Mouse (Mus musculus) intestine, embryonic 16.5 days (tissue): ENCODE measurements around the gene Stxbp1. TPM values are rescaled to one million over a fixed set of nuclear protein-coding genes. Genes with fewer than 3 reads are reported as not detected.
A peak's percentile ranks its signal among the peaks of the same experiment; 100 is the strongest.

Experiments used
- ATAC-seq: fragments of 200-750 bp; cut with Nextera tagmentation; 2 replicates; pipeline ENCODE4 v1.8.0; 2017; ENCODE audit warnings: moderate TSS enrichment, moderate library complexity
- H3K27ac ChIP-seq: fragments of 300-500 bp; sonication (generic); 2 replicates; pipeline ENCODE4 v1.5.1; 2014; ENCODE audit warnings: mild to moderate bottlenecking, low read length
- H3K27me3 ChIP-seq: fragments of 300-500 bp; sonication (generic); replicated peaks from 2 replicates; pipeline ENCODE4 v1.6.1; 2014; ENCODE audit warnings: low read length, control low read depth, mixed read lengths; ENCODE audit not compliant: control insufficient read depth, insufficient read depth
- H3K36me3 ChIP-seq: fragments of 300-500 bp; sonication (generic); 2 replicates; pipeline ENCODE4 v1.6.1; 2014; ENCODE audit warnings: low read length, control low read depth; ENCODE audit not compliant: control insufficient read depth, insufficient read depth
- H3K4me1 ChIP-seq: fragments of 300-500 bp; sonication (generic); 2 replicates; pipeline ENCODE4 v1.6.1; 2014; ENCODE audit warnings: low read length, control low read depth, mixed read lengths; ENCODE audit not compliant: control insufficient read depth, insufficient read depth
- H3K4me2 ChIP-seq: fragments of 300-500 bp; sonication (generic); 2 replicates; pipeline ENCODE4 v1.6.1; 2014; ENCODE audit warnings: low read depth, low read length, control low read depth
- H3K4me3 ChIP-seq: fragments of 300-500 bp; sonication (generic); 2 replicates; pipeline ENCODE4 v1.5.1; 2014; ENCODE audit warnings: mild to moderate bottlenecking, low read length
- H3K9ac ChIP-seq: fragments of 300-500 bp; sonication (generic); 2 replicates; pipeline ENCODE4 v1.6.1; 2014; ENCODE audit warnings: low read depth, low read length
- H3K9me3 ChIP-seq: fragments of 300-500 bp; sonication (generic); 2 replicates; pipeline ENCODE4 v1.6.1; 2016; ENCODE audit warnings: low read length, control low read depth; ENCODE audit not compliant: control insufficient read depth
- WGBS: fragments of 180-500 bp; shearing (Covaris S2); extraction: QIAGEN DNeasy Blood & Tissue Kit; methylation state at CpG from one replicate; pipeline ENCODE4 v1.1.7; 2014; 5-methylcytosine and 5-hydroxymethylcytosine counted together
- polyA plus RNA-seq: library from polyadenylated mRNA; unstranded; fragments of >200 nt; fragmentation: Nextera tagmentation; extraction: Ambion mirVana; gene quantifications from 2 replicates; pipeline ENCODE4 v1.2.1, GENCODE M21; 2015

Gene Stxbp1
- polyA plus RNA-seq, 1 experiment from 2014 or later: 18.1 TPM

GRCm38 (mm10) chr2:32875675-32876489, 28.8 kb upstream of the Stxbp1 start, which contains the start of gene Fam129b:
TSS of gene Fam129b (plus strand) at chr2:32876114.
- Histone ChIP-seq H3K9ac (peak within 1 kb of the TSS; percentile 88), H3K4me1 (peaks cover 56% of the 10 kb centered on the region), H3K4me3 (peak within 1 kb of the TSS; percentile 83), H3K4me2 (peak within 1 kb of the TSS; percentile 78), H3K36me3 (no peaks in the 10 kb centered on the region), H3K27ac (peak within 1 kb of the TSS; percentile 91), H3K27me3 (no peaks in the 10 kb centered on the region), H3K9me3 (no peaks in the 10 kb centered on the region)
- peak; percentile 88 for ATAC-seq
- under 1% methylated on average over 66 of the region's 68 CpGs for WGBS

DNA sequence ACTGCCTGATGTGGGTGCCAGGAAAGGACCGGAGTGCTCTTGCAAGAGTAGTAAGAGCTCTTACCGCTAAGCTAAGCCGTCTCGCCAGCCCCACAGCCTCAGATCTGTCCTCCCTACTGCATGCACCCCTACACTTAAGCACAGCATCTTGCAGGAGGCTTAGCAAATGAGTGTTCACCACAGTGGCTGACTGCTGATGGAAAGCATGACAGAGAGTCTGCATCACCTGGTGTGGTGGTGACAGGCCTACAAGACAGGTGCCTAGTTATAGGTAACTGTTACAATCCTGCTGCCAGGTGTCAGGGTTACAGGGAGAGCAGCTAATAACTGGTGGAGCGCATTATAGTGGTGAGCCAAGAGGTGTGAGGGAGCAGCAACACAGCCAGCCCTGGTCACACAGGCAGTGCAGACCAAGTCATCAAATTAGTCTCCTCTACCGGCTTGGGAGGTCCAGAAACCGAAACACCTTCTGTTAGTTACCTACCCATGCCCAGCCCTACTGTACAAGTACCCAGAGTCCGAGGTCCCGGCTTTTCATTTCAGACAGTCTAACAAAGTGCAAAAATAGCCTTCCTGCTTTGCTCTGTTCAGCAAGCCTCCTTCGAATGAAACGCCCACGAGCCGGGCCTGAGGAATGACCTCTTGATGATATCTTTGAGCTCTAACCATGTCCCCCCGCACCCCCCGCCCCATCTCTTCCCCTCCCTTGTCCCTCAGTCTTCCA, 28.1 kb upstream of the Stxbp1 start:
- Histone ChIP-seq H3K27me3 (no peaks in the 10 kb centered on the region), H3K27ac (peak overlapping the region; percentile 91), H3K36me3 (no peaks in the 10 kb centered on the region), H3K4me1 (peaks cover 54% of the 10 kb centered on the region), H3K4me2 (peak overlapping the region; percentile 78), H3K4me3 (peak overlapping the region; percentile 83), H3K9ac (peak overlapping the region; percentile 88), H3K9me3 (no peaks in the 10 kb centered on the region)
- ATAC-seq: peak; percentile 6
- 11% methylated on average over 15 of the region's 15 CpGs for WGBS

- no peak overlapping the region for H3K4me3 ChIP-seq
- no peaks in the 10 kb centered on the region for H3K27me3 ChIP-seq
- H3K9me3 ChIP-seq: no peaks in the 10 kb centered on the region
- peak overlapping the region; percentile 53; the same call in 1 of the 2 replicates for H3K9ac ChIP-seq
- peaks cover 50% of the 10 kb centered on the region for H3K4me1 ChIP-seq
- no peaks in the 10 kb centered on the region for H3K36me3 ChIP-seq
- no peak for ATAC-seq
- no peak overlapping the region for H3K4me2 ChIP-seq
- WGBS: 53% methylated on average over 3 of the region's 3 CpGs
- H3K27ac ChIP-seq: peak overlapping the region; percentile 82
Measured at GRCm38 (mm10) chr2:32874070-32874469, 27.0 kb upstream of the Stxbp1 start.

- H3K9me3 ChIP-seq: no peaks in the 10 kb centered on the region
- H3K4me2 ChIP-seq: no peak overlapping the region; the same call in 1 of the 2 replicates
- 52% methylated on average over 8 of the region's 8 CpGs for WGBS
- H3K9ac ChIP-seq: 0 out of 2 replicates have a peak overlapping the region, but pooled peaks have one; percentile 34
- H3K36me3 ChIP-seq: no peaks in the 10 kb centered on the region
- peaks cover 28% of the 10 kb centered on the region for H3K4me1 ChIP-seq
- H3K27ac ChIP-seq: peak overlapping the region; percentile 72
- no peaks in the 10 kb centered on the region for H3K27me3 ChIP-seq
- no peak overlapping the region for H3K4me3 ChIP-seq
- ATAC-seq: peak; percentile 58
Measured at GRCm38 (mm10) chr2:32870275-32871100, 23.4 kb upstream of the Stxbp1 start.

- no peaks in the 10 kb centered on the region for H3K27me3 ChIP-seq
- WGBS: 55% methylated on average over 6 of the region's 6 CpGs
- H3K4me2 ChIP-seq: no peak overlapping the region
- H3K4me3 ChIP-seq: no peak overlapping the region
- peaks cover 23% of the 10 kb centered on the region for H3K4me1 ChIP-seq
- no peaks in the 10 kb centered on the region for H3K36me3 ChIP-seq
- no peaks in the 10 kb centered on the region for H3K9me3 ChIP-seq
- peak overlapping the region; percentile 72 for H3K27ac ChIP-seq
- no peak for ATAC-seq
- H3K9ac ChIP-seq: 0 out of 2 replicates have a peak overlapping the region, but pooled peaks have one; percentile 35
Measured at GRCm38 (mm10) chr2:32869721-32870274, 22.8 kb upstream of the Stxbp1 start.

GRCm38 (mm10) chr2:32867354-32867753, 20.3 kb upstream of the Stxbp1 start:
- Histone ChIP-seq H3K4me1 (peaks cover 10% of the 10 kb centered on the region), H3K36me3 (no peaks in the 10 kb centered on the region), H3K9ac (no peak overlapping the region), H3K27me3 (no peaks in the 10 kb centered on the region), H3K4me3 (no peak overlapping the region), H3K9me3 (no peaks in the 10 kb centered on the region), H3K4me2 (no peak overlapping the region), H3K27ac (no peak overlapping the region)
- 81% methylated on average over 4 of the region's 4 CpGs for WGBS
- ATAC-seq: no peak

- Histone ChIP-seq H3K4me2 (no peak overlapping the region), H3K9ac (no peak overlapping the region), H3K27me3 (no peaks in the 10 kb centered on the region), H3K36me3 (no peaks in the 10 kb centered on the region), H3K4me3 (no peak overlapping the region), H3K9me3 (no peaks in the 10 kb centered on the region), H3K4me1 (peaks cover 1% of the 10 kb centered on the region), H3K27ac (no peak overlapping the region)
- 57% methylated on average over 2 of the region's 2 CpGs for WGBS
- ATAC-seq: no peak
Measured at GRCm38 (mm10) chr2:32864755-32865154, 17.7 kb upstream of the Stxbp1 start.

- Histone ChIP-seq H3K27me3 (no peaks in the 10 kb centered on the region), H3K4me1 (no peaks in the 10 kb centered on the region), H3K9me3 (no peaks in the 10 kb centered on the region), H3K9ac (no peak overlapping the region), H3K4me2 (no peak overlapping the region), H3K27ac (no peak overlapping the region), H3K4me3 (no peak overlapping the region), H3K36me3 (no peaks in the 10 kb centered on the region)
- 82% methylated on average over 3 of the region's 3 CpGs for WGBS
- ATAC-seq: no peak
Measured at GRCm38 (mm10) chr2:32863317-32863716, 16.3 kb upstream of the Stxbp1 start.
